Mouse (Mus musculus) neural tube, embryonic 13.5 days (tissue): ENCODE results near the gene Phf21a. TPM values are rescaled to one million over a fixed set of nuclear protein-coding genes. Genes with fewer than 3 reads are reported as not detected.

Source experiments
- ATAC-seq: fragments of 200-750 bp; cut with Nextera tagmentation; 2 replicates; pipeline ENCODE4 v1.8.0; 2017; ENCODE audit warnings: low read depth, mild to moderate bottlenecking, moderate TSS enrichment, moderate library complexity
- H3K27ac ChIP-seq: fragments of 300-500 bp; sonication (generic); replicated peaks from 2 replicates; pipeline ENCODE4 v1.5.1; 2015; ENCODE audit warnings: moderate library complexity, mild to moderate bottlenecking, inconsistent platforms
- H3K27me3 ChIP-seq: fragments of 300-500 bp; sonication (generic); 2 replicates; pipeline ENCODE4 v1.6.1; 2015; ENCODE audit warnings: mild to moderate bottlenecking, inconsistent platforms
- H3K36me3 ChIP-seq: fragments of 300-500 bp; sonication (generic); 2 replicates; pipeline ENCODE4 v1.6.1; 2015; ENCODE audit warnings: mild to moderate bottlenecking, inconsistent platforms
- H3K4me1 ChIP-seq: fragments of 300-500 bp; sonication (generic); replicated peaks from 2 replicates; pipeline ENCODE4 v1.6.1; 2015; ENCODE audit warnings: inconsistent platforms
- H3K4me2 ChIP-seq: fragments of 300-500 bp; sonication (generic); 2 replicates; pipeline ENCODE4 v1.6.1; 2015; ENCODE audit warnings: inconsistent platforms, mild to moderate bottlenecking, moderate library complexity
- H3K4me3 ChIP-seq: fragments of 300-500 bp; sonication (generic); 2 replicates; pipeline ENCODE4 v1.5.1; 2015; ENCODE audit warnings: mild to moderate bottlenecking, inconsistent platforms
- H3K9ac ChIP-seq: fragments of 300-500 bp; sonication (generic); 2 replicates; pipeline ENCODE4 v1.6.1; 2015; ENCODE audit warnings: moderate library complexity, mild to moderate bottlenecking, inconsistent platforms
- H3K9me3 ChIP-seq: fragments of 300-500 bp; sonication (generic); 2 replicates; pipeline ENCODE4 v1.6.1; 2016; ENCODE audit warnings: inconsistent platforms
- WGBS: fragments of 180-500 bp; shearing (Covaris S2); methylation state at CpG from one replicate; pipeline ENCODE4 v1.1.7; 2015; 5-methylcytosine and 5-hydroxymethylcytosine counted together
- polyA plus RNA-seq: library from polyadenylated mRNA; unstranded; fragments of >200 nt; fragmentation: Nextera tagmentation; extraction: Ambion mirVana; gene quantifications from 2 replicates; pipeline ENCODE4 v1.2.1, GENCODE M21; 2015

Phf21a gene
- polyA plus RNA-seq, 1 experiment from 2014 or later, result 38.5 TPM

- H3K36me3 ChIP-seq, result peaks cover 56% of the 10 kb centered on the region
- H3K9ac ChIP-seq, result no peak overlapping the region
- no peaks in the 10 kb centered on the region for H3K9me3 ChIP-seq
- no peak for ATAC-seq
- H3K27ac ChIP-seq, result no peak overlapping the region
- 94% methylated on average over 8 of the region's 8 CpGs for WGBS
- no peak overlapping the region for H3K4me2 ChIP-seq
- no peaks in the 10 kb centered on the region for H3K27me3 ChIP-seq
- no peak overlapping the region for H3K4me3 ChIP-seq
- H3K4me1 ChIP-seq, result no peaks in the 10 kb centered on the region
Measured at GRCm38 (mm10) chr2:92328206-92328605, 235.3 kb downstream of the Phf21a start.

GRCm38 (mm10) chr2:92330840-92331239 is 237.9 kb downstream of the Phf21a start:
- ATAC-seq, result no peak
- H3K4me1 ChIP-seq, result no peaks in the 10 kb centered on the region
- H3K36me3 ChIP-seq, result peaks cover 66% of the 10 kb centered on the region

DNA sequence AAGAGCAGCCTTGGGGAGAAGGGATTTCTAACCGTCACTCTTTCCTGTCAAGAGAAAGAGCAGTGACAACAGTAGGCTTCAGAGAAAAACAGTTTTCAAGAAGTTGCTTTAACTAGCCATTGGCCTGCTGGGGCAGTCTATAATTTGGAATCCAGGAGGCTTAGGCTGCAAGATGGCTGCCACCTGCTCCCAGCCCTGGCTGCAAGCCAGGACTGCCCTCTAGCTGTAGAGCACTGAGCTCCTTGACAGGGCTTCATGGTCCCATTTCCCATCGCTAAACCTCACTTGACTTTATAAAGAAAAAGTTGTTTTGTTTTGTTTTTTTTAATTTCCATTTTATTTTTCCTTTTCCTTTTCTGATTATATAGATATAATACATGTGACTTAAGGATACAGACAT is 238.5 kb downstream of the Phf21a start:
- Histone ChIP-seq H3K9ac (no peak overlapping the region), H3K4me2 (no peak overlapping the region), H3K4me3 (no peak overlapping the region), H3K9me3 (no peaks in the 10 kb centered on the region), H3K36me3 (peaks cover 67% of the 10 kb centered on the region), H3K27ac (no peak overlapping the region), H3K4me1 (no peaks in the 10 kb centered on the region), H3K27me3 (no peaks in the 10 kb centered on the region)
- 0 out of 2 replicates have a peak, but pooled peaks have one; percentile 61 for ATAC-seq
- 76% methylated on average over 2 of the region's 2 CpGs for WGBS

More at GRCm38 (mm10) chr2:92330840-92331239, 237.9 kb downstream of the Phf21a start:
- Histone ChIP-seq H3K9me3 (no peaks in the 10 kb centered on the region), H3K27ac (no peak overlapping the region), H3K4me3 (no peak overlapping the region), H3K9ac (no peak overlapping the region), H3K27me3 (no peaks in the 10 kb centered on the region), H3K4me2 (no peak overlapping the region)
- 58% methylated on average over 2 of the region's 2 CpGs for WGBS

- H3K4me2 ChIP-seq, result no peak overlapping the region
- no peak for ATAC-seq
- H3K36me3 ChIP-seq, result peaks cover 69% of the 10 kb centered on the region
- H3K4me1 ChIP-seq, result no peaks in the 10 kb centered on the region
- 95% methylated on average over 2 of the region's 2 CpGs for WGBS
- H3K9ac ChIP-seq, result no peak overlapping the region
- H3K4me3 ChIP-seq, result no peak overlapping the region
- H3K27ac ChIP-seq, result no peak overlapping the region
- H3K27me3 ChIP-seq, result no peaks in the 10 kb centered on the region
- H3K9me3 ChIP-seq, result no peaks in the 10 kb centered on the region
Measured at GRCm38 (mm10) chr2:92331871-92332270, 239.0 kb downstream of the Phf21a start.

- Histone ChIP-seq H3K9ac (no peak overlapping the region), H3K27me3 (no peaks in the 10 kb centered on the region), H3K9me3 (no peaks in the 10 kb centered on the region), H3K4me1 (no peaks in the 10 kb centered on the region), H3K27ac (no peak overlapping the region), H3K4me3 (no peak overlapping the region), H3K4me2 (no peak overlapping the region), H3K36me3 (peaks cover 53% of the 10 kb centered on the region)
- no peak for ATAC-seq
Measured at GRCm38 (mm10) chr2:92342418-92342817, 249.5 kb downstream of the Phf21a start.

GRCm38 (mm10) chr2:92347191-92347590 is 254.3 kb downstream of the Phf21a start:
- 77% methylated on average over 2 of the region's 2 CpGs for WGBS
- Histone ChIP-seq H3K4me2 (no peak overlapping the region), H3K27me3 (no peaks in the 10 kb centered on the region), H3K9me3 (no peaks in the 10 kb centered on the region), H3K36me3 (peaks cover 77% of the 10 kb centered on the region), H3K4me3 (no peak overlapping the region), H3K9ac (no peak overlapping the region), H3K4me1 (0 out of 2 replicates have a peak, but pooled peaks cover 6% of the 10 kb centered on the region), H3K27ac (no peak overlapping the region)
- no peak for ATAC-seq

- H3K27me3 ChIP-seq, result no peaks in the 10 kb centered on the region
- ATAC-seq, result no peak
- WGBS, result 77% methylated on average over 6 of the region's 6 CpGs
- H3K9me3 ChIP-seq, result no peaks in the 10 kb centered on the region
- no peak overlapping the region for H3K4me2 ChIP-seq
- no peak overlapping the region for H3K27ac ChIP-seq
- H3K9ac ChIP-seq, result no peak overlapping the region
- peaks cover 81% of the 10 kb centered on the region for H3K36me3 ChIP-seq
- no peak overlapping the region for H3K4me3 ChIP-seq
- 0 out of 2 replicates have a peak, but pooled peaks cover 6% of the 10 kb centered on the region for H3K4me1 ChIP-seq
Measured at GRCm38 (mm10) chr2:92349589-92350425, 256.9 kb downstream of the Phf21a start.

GRCm38 (mm10) chr2:92350686-92351085 is 257.8 kb downstream of the Phf21a start:
- 71% methylated on average over 5 of the region's 5 CpGs for WGBS
- no peak for ATAC-seq
- 0 out of 2 replicates have a peak, but pooled peaks cover 6% of the 10 kb centered on the region for H3K4me1 ChIP-seq
- no peaks in the 10 kb centered on the region for H3K27me3 ChIP-seq
- H3K4me2 ChIP-seq, result no peak overlapping the region
- H3K27ac ChIP-seq, result no peak overlapping the region
- peaks cover 77% of the 10 kb centered on the region for H3K36me3 ChIP-seq
- H3K9ac ChIP-seq, result no peak overlapping the region
- no peak overlapping the region for H3K4me3 ChIP-seq
- no peaks in the 10 kb centered on the region for H3K9me3 ChIP-seq

GRCm38 (mm10) chr2:92353402-92353801 is 260.5 kb downstream of the Phf21a start:
- no peaks in the 10 kb centered on the region for H3K9me3 ChIP-seq
- H3K4me2 ChIP-seq, result no peak overlapping the region
- H3K4me1 ChIP-seq, result 0 out of 2 replicates have a peak, but pooled peaks cover 6% of the 10 kb centered on the region
- H3K9ac ChIP-seq, result no peak overlapping the region
- no peak for ATAC-seq
- WGBS, result 44% methylated on average over 5 of the region's 5 CpGs
- no peak overlapping the region for H3K4me3 ChIP-seq
- H3K27me3 ChIP-seq, result no peaks in the 10 kb centered on the region
- H3K36me3 ChIP-seq, result peaks cover 81% of the 10 kb centered on the region
- H3K27ac ChIP-seq, result no peak overlapping the region

- Histone ChIP-seq H3K4me1 (0 out of 2 replicates have a peak, but pooled peaks cover 6% of the 10 kb centered on the region), H3K27ac (no peak overlapping the region), H3K27me3 (no peaks in the 10 kb centered on the region), H3K9ac (no peak overlapping the region), H3K9me3 (no peaks in the 10 kb centered on the region), H3K4me3 (no peak overlapping the region), H3K4me2 (no peak overlapping the region), H3K36me3 (peaks cover 81% of the 10 kb centered on the region)
- 77% methylated on average over 6 of the region's 6 CpGs for WGBS
- no peak for ATAC-seq
Measured at GRCm38 (mm10) chr2:92354224-92354623, 261.3 kb downstream of the Phf21a start.

DNA sequence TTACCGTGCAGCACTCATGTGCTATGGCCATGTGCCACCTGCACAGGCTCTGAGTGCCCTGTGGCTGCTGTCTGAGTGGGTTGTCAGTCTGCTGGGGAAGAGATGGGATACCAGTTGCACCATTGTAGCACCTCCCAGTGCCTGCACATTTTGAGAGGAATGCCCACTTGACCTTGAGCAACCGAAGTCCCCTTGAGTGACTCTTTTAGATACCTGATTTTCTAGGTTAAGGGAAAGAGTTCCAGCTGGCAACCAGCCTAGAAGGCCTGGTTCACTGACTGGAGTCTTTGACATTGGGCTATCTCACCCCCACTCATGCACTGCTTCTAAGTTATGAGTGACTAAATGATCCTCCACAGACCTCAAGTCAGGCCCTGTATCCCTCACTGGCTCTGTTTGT is 266.4 kb downstream of the Phf21a start:
- Histone ChIP-seq H3K4me2 (no peak overlapping the region), H3K27me3 (no peaks in the 10 kb centered on the region), H3K36me3 (peaks cover 76% of the 10 kb centered on the region), H3K9me3 (no peaks in the 10 kb centered on the region), H3K9ac (no peak overlapping the region), H3K4me3 (no peak overlapping the region), H3K27ac (no peak overlapping the region), H3K4me1 (peaks cover 15% of the 10 kb centered on the region)
- no peak for ATAC-seq
- WGBS, result 87% methylated on average over 2 of the region's 2 CpGs

GRCm38 (mm10) chr2:92360186-92360823 is 267.4 kb downstream of the Phf21a start:
- H3K9ac ChIP-seq, result no peak overlapping the region
- 54% methylated on average over 25 of the region's 25 CpGs for WGBS
- H3K9me3 ChIP-seq, result no peaks in the 10 kb centered on the region
- no peak overlapping the region for H3K4me3 ChIP-seq
- no peaks in the 10 kb centered on the region for H3K27me3 ChIP-seq
- no peak overlapping the region for H3K4me2 ChIP-seq
- ATAC-seq, result peak; percentile 86
- H3K27ac ChIP-seq, result peak overlapping the region; percentile 83
- peaks cover 78% of the 10 kb centered on the region for H3K36me3 ChIP-seq
- H3K4me1 ChIP-seq, result peaks cover 15% of the 10 kb centered on the region
